Mouse (Mus musculus) stomach, embryonic 16.5 days (tissue): Measurements from ENCODE around the gene 0610010K14Rik. TPM values are rescaled to one million over a fixed set of nuclear protein-coding genes. Genes with fewer than 3 reads are reported as not detected.

ENCODE experiments used
- microRNA counts: library from miRNA; unstranded; fragments of <30 nt; microRNA quantifications from one replicate; lab custom pipeline; 2016
- microRNA-seq: library from miRNA; unstranded; fragments of <30 nt; microRNA quantifications from one replicate; pipeline ENCODE4, GENCODE M21; 2016
- polyA plus RNA-seq: library from polyadenylated mRNA; unstranded; fragments of >200 nt; fragmentation: Nextera tagmentation; extraction: Ambion mirVana; gene quantifications from 2 replicates; pipeline ENCODE4 v1.2.1, GENCODE M21; 2015

The 0610010K14Rik gene
- polyA plus RNA-seq, 1 experiment from 2014 or later, result 132 TPM

MicroRNAs encoded within 50 kb of the gene (microRNA counts, 519-probe panel; counts per million panel counts)
- microRNA mmu-miR-195 (lab: Ali Mortazavi, UCI) (1,629 counts per million, percentile 24 among the panel's probes with 10 or more counts), microRNA mmu-miR-497 (lab: Ali Mortazavi, UCI) (2,065 counts per million, percentile 42 among the panel's probes with 10 or more counts)

Small RNA genes lying within 50 kb of the gene (microRNA-seq; reads per million reads assigned to microRNA genes)
- 867 reads per million, percentile 75 among the genes with 10 or more reads in this experiment for gene Mir195a
- gene Mir497, result not detected
- gene Mir497b, result not detected

Other genes starting within 250 kb of the 0610010K14Rik start
- gene Gabarap, start 246.8 kb downstream of the 0610010K14Rik start, polyA plus RNA-seq, result 485 and 494 TPM in 2 replicates
- 44.3 and 47.9 TPM in 2 replicates for gene Phf23, start 242.1 kb downstream of the 0610010K14Rik start, polyA plus RNA-seq
- 17.7 and 22.3 TPM in 2 replicates for gene Dvl2, start 237.3 kb downstream of the 0610010K14Rik start, polyA plus RNA-seq
- 115 and 119 TPM in 2 replicates for gene Acadvl, start 222.5 kb downstream of the 0610010K14Rik start, polyA plus RNA-seq
- 8.4 and 9.0 TPM in 2 replicates for gene Dlg4, start 221.0 kb downstream of the 0610010K14Rik start, polyA plus RNA-seq
- gene Asgr1, start 183.8 kb downstream of the 0610010K14Rik start, polyA plus RNA-seq, result 0.31 TPM in 1 of 2 replicates, not detected in the other
- 0.71 and 0.72 TPM in 2 replicates for gene Asgr2, start 145.3 kb downstream of the 0610010K14Rik start, polyA plus RNA-seq
- gene Mgl2, start 107.6 kb downstream of the 0610010K14Rik start, polyA plus RNA-seq, result 1.4 and 1.6 TPM in 2 replicates
- gene Clec10a, start 81.7 kb downstream of the 0610010K14Rik start, polyA plus RNA-seq, result 1.1 and 1.3 TPM in 2 replicates
- gene Slc16a11, start 25.2 kb downstream of the 0610010K14Rik start, polyA plus RNA-seq, result 1.5 and 1.9 TPM in 2 replicates
- 9.4 and 10.5 TPM in 2 replicates for gene Slc16a13, start 16.9 kb downstream of the 0610010K14Rik start, polyA plus RNA-seq
- 12.1 and 13.9 TPM in 2 replicates for gene Bcl6b, start 8.1 kb downstream of the 0610010K14Rik start, polyA plus RNA-seq
- 9.6 and 10.2 TPM in 2 replicates for gene Gm21988, start 1.9 kb upstream of the 0610010K14Rik start, polyA plus RNA-seq
- gene Rnasek, start 1.9 kb upstream of the 0610010K14Rik start, polyA plus RNA-seq, result 207 and 226 TPM in 2 replicates
- gene Alox12, start 17.4 kb upstream of the 0610010K14Rik start, polyA plus RNA-seq, result 17.8 and 21.0 TPM in 2 replicates
- gene Alox12e, start 84.7 kb upstream of the 0610010K14Rik start, polyA plus RNA-seq, result not detected in 2 replicates
- 12.7 and 19.7 TPM in 2 replicates for gene Alox15, start 114.1 kb upstream of the 0610010K14Rik start, polyA plus RNA-seq
- gene Pelp1, start 172.1 kb upstream of the 0610010K14Rik start, polyA plus RNA-seq, result 32.0 and 32.2 TPM in 2 replicates
- gene Arrb2, start 194.7 kb upstream of the 0610010K14Rik start, polyA plus RNA-seq, result 14.7 and 14.8 TPM in 2 replicates
- 37.4 and 37.9 TPM in 2 replicates for gene Med11, start 214.0 kb upstream of the 0610010K14Rik start, polyA plus RNA-seq
- gene Zmynd15, start 221.5 kb upstream of the 0610010K14Rik start, polyA plus RNA-seq, result 0.45 and 0.97 TPM in 2 replicates
- 9.0 and 10.5 TPM in 2 replicates for gene Cxcl16, start 222.1 kb upstream of the 0610010K14Rik start, polyA plus RNA-seq